Mouse (Mus musculus): ENCODE measurements around the gene Uchl5. TPM values are rescaled to one million over a fixed set of nuclear protein-coding genes. Genes with fewer than 3 reads are reported as not detected.
A peak's percentile ranks its signal among the peaks of the same experiment; 100 is the strongest.

Gene Uchl5
- total and polyA plus RNA-seq, 3 experiments = 3.4 to 19.3 (median 18.6) TPM

DNA sequence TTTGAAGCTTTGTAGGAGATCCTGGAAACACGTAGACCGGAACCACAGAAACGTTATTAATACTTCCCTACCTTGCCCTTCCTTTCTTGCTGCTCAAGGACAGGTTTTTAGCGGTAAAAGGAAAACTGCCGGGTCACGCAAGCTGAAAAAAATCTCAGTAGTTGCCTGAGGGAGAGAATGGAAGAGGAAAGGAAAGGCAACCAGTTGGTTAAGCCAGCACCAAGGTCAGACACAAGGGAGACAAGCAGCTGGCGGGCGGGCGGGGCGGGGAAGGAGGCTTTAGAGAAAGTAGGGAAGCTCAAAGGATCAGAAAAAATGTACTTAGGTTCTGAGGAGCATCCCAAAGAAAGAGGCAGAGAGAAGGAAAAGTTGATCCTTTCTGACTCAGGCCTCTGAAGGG, 31.2 kb upstream of the Uchl5 start:
- 88% methylated on average over 10 of the region's 10 CpGs for WGBS
- H3K9ac ChIP-seq (ENCODE audit: low read depth, low read length) = no peak overlapping the region
- no peaks in the 10 kb centered on the region; the same call in 1 of the 2 replicates for H3K79me2 ChIP-seq (replicated peaks; ENCODE audit: control insufficient read depth, insufficient read depth, low read length)
- no peak for TF ChIP-seq CTCF (IDR thresholded peaks at IDR 0.05)
- TF ChIP-seq POLR2A (IDR thresholded peaks at IDR 0.05; ENCODE audit: insufficient read depth, low read depth, low read length) = no peak
- no peak for TF ChIP-seq EP300 (IDR thresholded peaks at IDR 0.05; ENCODE audit: insufficient read depth, low read depth, low read length)
- H3K27me3 ChIP-seq (ENCODE audit: control insufficient read depth, insufficient read depth, low read length) = no peaks in the 10 kb centered on the region
- DNase-seq = no peak
- H3K27ac ChIP-seq = no peak overlapping the region
- intact Hi-C loops (cut with DNase I) = no loop called here
- H3K4me3 ChIP-seq = no peak overlapping the region
- no peaks in the 10 kb centered on the region; the same call in 1 of the 2 replicates for H3K36me3 ChIP-seq (ENCODE audit: control insufficient read depth, insufficient read depth, low read length)
- H3K4me1 ChIP-seq (ENCODE audit: control insufficient read depth, insufficient read depth, low read length) = no peaks in the 10 kb centered on the region; the same call in 1 of the 2 replicates

DNA sequence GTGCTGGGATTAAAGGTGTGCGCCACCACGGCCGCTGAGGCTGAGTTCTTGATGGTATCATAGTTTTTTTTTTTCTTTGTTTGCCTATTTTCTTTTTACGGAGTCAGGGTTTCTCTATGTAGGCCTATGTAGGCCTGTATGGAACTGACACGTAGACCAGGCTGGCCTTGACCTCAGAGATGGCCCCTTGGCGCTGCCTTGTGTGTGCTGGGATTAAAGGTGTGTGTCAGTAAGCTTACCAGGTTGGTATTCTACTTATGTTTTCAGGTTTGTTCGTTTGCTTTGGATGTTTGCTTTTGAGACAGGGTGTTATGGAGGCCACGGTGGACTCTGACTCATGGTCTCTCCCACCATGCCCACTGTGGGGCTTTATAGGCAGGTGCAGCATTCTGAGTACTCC, 14.9 kb upstream of the Uchl5 start:
- no peak overlapping the region for H3K27ac ChIP-seq
- H3K9ac ChIP-seq (ENCODE audit: low read depth, low read length) = no peak overlapping the region
- peaks cover 2% of the 10 kb centered on the region; the same call in 1 of the 2 replicates for H3K36me3 ChIP-seq (ENCODE audit: control insufficient read depth, insufficient read depth, low read length)
- H3K79me2 ChIP-seq (replicated peaks; ENCODE audit: control insufficient read depth, insufficient read depth, low read length) = no peaks in the 10 kb centered on the region
- no peaks in the 10 kb centered on the region for H3K4me1 ChIP-seq (ENCODE audit: control insufficient read depth, insufficient read depth, low read length)
- intact Hi-C loops (cut with DNase I) = no loop called here
- no peak overlapping the region for H3K4me3 ChIP-seq
- no peaks in the 10 kb centered on the region for H3K27me3 ChIP-seq (ENCODE audit: control insufficient read depth, insufficient read depth, low read length)
- no peak for DNase-seq
- TF ChIP-seq EP300 (IDR thresholded peaks at IDR 0.05; ENCODE audit: insufficient read depth, low read depth, low read length) (no peak), CTCF (IDR thresholded peaks at IDR 0.05) (no peak)
- 94% methylated on average over 8 of the region's 8 CpGs for WGBS

DNA sequence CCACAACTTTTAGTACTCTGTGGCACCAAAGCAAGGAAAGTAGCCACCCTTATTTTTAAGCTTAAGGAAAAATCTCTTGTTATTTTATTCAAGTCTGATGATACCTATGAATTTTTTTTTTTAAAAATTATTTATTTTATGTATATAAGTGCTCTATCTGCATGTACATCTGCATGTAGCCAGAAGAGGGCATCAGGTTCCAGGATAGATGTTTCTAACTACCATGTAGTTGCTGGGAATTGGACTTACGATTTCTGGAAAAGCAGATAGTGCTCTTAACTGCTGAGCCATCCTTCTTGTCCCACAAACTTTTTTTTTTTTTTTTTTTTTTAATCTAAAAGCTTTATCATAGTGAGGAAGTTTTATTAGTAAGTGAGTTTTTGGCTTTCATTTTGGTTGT, 12.6 kb upstream of the Uchl5 start:
- Histone ChIP-seq H3K9ac (ENCODE audit: low read depth, low read length) (no peak overlapping the region), H3K36me3 (ENCODE audit: control insufficient read depth, insufficient read depth, low read length) (peaks cover 2% of the 10 kb centered on the region; the same call in 1 of the 2 replicates), H3K79me2 (replicated peaks; ENCODE audit: control insufficient read depth, insufficient read depth, low read length) (no peaks in the 10 kb centered on the region), H3K27ac (no peak overlapping the region), H3K4me1 (ENCODE audit: control insufficient read depth, insufficient read depth, low read length) (no peaks in the 10 kb centered on the region), H3K27me3 (ENCODE audit: control insufficient read depth, insufficient read depth, low read length) (no peaks in the 10 kb centered on the region), H3K4me3 (no peak overlapping the region)
- WGBS = 66% methylated on average over 1 of the region's 1 CpGs
- DNase-seq = no peak
- intact Hi-C loops (cut with DNase I) = no loop called here
- TF ChIP-seq CTCF (IDR thresholded peaks at IDR 0.05) (peak; percentile 40), POLR2A (IDR thresholded peaks at IDR 0.05; ENCODE audit: insufficient read depth, low read depth, low read length) (no peak)

DNA sequence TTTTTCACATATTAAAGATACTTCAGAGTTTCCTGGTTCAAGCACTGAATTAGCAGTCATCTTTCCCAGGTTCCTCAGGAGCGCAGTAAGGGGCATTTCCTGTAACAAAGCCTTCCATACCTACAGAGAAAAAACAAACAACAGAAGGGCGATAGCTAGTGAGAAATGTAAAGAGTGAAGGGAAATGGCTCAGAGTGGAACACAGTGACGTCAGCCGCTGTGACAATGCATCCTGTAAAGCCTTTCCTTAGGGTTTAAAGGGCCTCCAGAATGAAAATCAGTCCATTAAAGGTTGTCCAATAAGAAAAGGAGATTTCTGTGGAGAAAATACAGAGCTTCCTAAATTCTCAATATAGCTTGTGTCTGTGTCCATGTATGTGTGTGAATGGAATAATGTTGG, 11.3 kb upstream of the Uchl5 start:
- no peak overlapping the region for H3K9ac ChIP-seq (ENCODE audit: low read depth, low read length)
- TF ChIP-seq CTCF (IDR thresholded peaks at IDR 0.05) (no peak), POLR2A (IDR thresholded peaks at IDR 0.05; ENCODE audit: insufficient read depth, low read depth, low read length) (no peak), EP300 (IDR thresholded peaks at IDR 0.05; ENCODE audit: insufficient read depth, low read depth, low read length) (no peak)
- DNase-seq = no peak
- H3K27me3 ChIP-seq (ENCODE audit: control insufficient read depth, insufficient read depth, low read length) = no peaks in the 10 kb centered on the region
- H3K4me3 ChIP-seq = no peak overlapping the region
- intact Hi-C loops (cut with DNase I) = no loop called here
- WGBS = 67% methylated on average over 4 of the region's 4 CpGs
- H3K36me3 ChIP-seq (ENCODE audit: control insufficient read depth, insufficient read depth, low read length) = peaks cover 2% of the 10 kb centered on the region; the same call in 1 of the 2 replicates
- H3K27ac ChIP-seq = no peak overlapping the region
- H3K79me2 ChIP-seq (replicated peaks; ENCODE audit: control insufficient read depth, insufficient read depth, low read length) = no peaks in the 10 kb centered on the region
- no peaks in the 10 kb centered on the region for H3K4me1 ChIP-seq (ENCODE audit: control insufficient read depth, insufficient read depth, low read length)

DNA sequence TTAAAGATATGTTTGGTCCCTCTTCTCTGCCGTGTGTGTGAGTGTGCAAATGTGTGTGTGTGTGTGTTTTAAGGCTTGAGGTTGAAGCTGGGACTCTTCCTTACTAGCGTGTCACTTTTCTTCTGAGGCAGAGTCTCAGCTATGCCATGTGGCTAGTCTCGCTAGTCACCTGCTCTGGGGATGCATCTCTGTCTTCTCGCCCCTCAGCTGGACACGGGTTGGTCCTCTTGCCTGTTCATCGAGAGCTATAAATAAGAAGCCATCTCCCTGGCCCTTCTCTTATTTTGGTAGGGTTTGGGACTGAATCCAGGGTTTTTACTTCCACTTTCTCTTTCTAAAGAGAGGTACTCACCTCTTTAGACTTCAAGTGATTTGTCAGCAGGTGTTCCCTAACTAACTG, 10.8 kb upstream of the Uchl5 start:
- no peak overlapping the region for H3K27ac ChIP-seq
- H3K36me3 ChIP-seq (ENCODE audit: control insufficient read depth, insufficient read depth, low read length) = peaks cover 2% of the 10 kb centered on the region; the same call in 1 of the 2 replicates
- WGBS = 74% methylated on average over 6 of the region's 6 CpGs
- no peak for TF ChIP-seq CTCF (IDR thresholded peaks at IDR 0.05)
- no peak for TF ChIP-seq EP300 (IDR thresholded peaks at IDR 0.05; ENCODE audit: insufficient read depth, low read depth, low read length)
- no peak for TF ChIP-seq POLR2A (IDR thresholded peaks at IDR 0.05; ENCODE audit: insufficient read depth, low read depth, low read length)
- no peak overlapping the region for H3K4me3 ChIP-seq
- H3K79me2 ChIP-seq (replicated peaks; ENCODE audit: control insufficient read depth, insufficient read depth, low read length) = no peaks in the 10 kb centered on the region
- no peak for DNase-seq
- H3K9ac ChIP-seq (ENCODE audit: low read depth, low read length) = no peak overlapping the region
- H3K27me3 ChIP-seq (ENCODE audit: control insufficient read depth, insufficient read depth, low read length) = no peaks in the 10 kb centered on the region
- intact Hi-C loops (cut with DNase I) = no loop called here
- H3K4me1 ChIP-seq (ENCODE audit: control insufficient read depth, insufficient read depth, low read length) = no peaks in the 10 kb centered on the region

DNA sequence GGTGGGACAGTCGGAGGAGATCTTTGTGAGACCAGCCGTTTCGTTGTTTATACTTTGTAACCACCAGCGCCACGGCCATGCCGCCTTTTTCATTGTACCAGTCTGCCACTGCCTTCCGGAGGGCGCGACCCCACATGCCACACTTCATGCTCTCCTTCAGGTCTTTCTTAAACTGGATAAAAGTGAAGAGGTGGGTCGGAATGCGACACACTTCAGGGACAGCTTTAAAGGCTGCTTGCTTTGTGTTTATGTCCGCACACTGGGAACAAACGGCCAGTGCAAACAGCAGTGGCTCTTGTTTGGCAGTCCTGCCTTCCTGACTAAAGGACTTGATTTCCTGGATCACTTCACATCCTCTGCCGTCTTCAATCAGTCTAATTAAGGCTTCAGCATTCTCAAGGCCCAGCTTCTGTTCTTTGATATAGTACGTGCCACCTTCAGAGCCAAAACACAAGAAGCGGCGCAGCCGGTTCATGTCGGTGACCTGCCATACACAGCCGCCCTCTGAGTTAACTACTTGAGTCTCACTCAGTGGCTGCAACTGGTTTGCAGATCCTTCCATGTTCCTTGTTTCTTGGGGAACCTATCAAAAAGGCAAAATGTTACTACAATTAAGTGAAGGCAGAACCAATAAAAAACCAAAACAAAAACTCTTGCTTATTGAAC, 6.5 kb upstream of the Uchl5 start:
- Histone ChIP-seq H3K79me2 (replicated peaks; ENCODE audit: control insufficient read depth, insufficient read depth, low read length) (no peaks in the 10 kb centered on the region; the same call in 1 of the 2 replicates), H3K9ac (ENCODE audit: low read depth, low read length) (no peak overlapping the region), H3K27me3 (ENCODE audit: control insufficient read depth, insufficient read depth, low read length) (no peaks in the 10 kb centered on the region), H3K36me3 (ENCODE audit: control insufficient read depth, insufficient read depth, low read length) (peaks cover 2% of the 10 kb centered on the region; the same call in 1 of the 2 replicates), H3K27ac (no peak overlapping the region), H3K4me1 (ENCODE audit: control insufficient read depth, insufficient read depth, low read length) (no peaks in the 10 kb centered on the region), H3K4me3 (no peak overlapping the region)
- intact Hi-C loops (cut with DNase I) = no loop called here
- no peak for TF ChIP-seq POLR2A (IDR thresholded peaks at IDR 0.05; ENCODE audit: insufficient read depth, low read depth, low read length)
- TF ChIP-seq CTCF (IDR thresholded peaks at IDR 0.05) = no peak
- no peak for TF ChIP-seq EP300 (IDR thresholded peaks at IDR 0.05; ENCODE audit: insufficient read depth, low read depth, low read length)
- no peak for DNase-seq
- 74% methylated on average over 20 of the region's 20 CpGs for whole genome bisulfite sequencing
